Mouse (Mus musculus): ENCODE measurements at regions not wholly inside any gene's neighbourhood (a gene's known extent, or its start where the extent isn't known, plus 50 kb on each side); places are given as distances from the start of the nearest gene placed in this dataset.
"Not testable (repeated sequence)": the region's sequence is repeated elsewhere in the genome, so short reads cannot be mapped to it uniquely, and the experiment has no call there.

DNA sequence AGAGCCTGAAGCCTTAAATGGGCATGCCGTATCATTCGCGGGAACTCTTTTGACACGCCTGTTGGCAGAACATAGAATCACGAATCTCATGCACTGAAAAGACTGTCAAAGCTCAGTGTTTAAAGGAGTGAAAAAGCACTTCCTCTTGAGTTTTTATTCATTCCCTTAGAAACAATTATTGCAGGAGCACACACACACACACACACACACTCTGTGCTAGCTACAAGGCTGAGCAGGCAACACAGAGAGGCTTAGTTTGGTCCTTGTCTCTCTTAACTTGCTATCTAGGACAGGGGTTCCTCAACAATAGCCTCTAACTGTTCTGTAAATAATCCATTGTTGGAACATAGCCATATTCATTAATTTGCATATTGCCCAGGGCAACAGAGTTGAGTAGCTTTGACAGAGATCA is 58.8 kb upstream of the Atxn1 start:
- no peak for DNase-seq

DNA sequence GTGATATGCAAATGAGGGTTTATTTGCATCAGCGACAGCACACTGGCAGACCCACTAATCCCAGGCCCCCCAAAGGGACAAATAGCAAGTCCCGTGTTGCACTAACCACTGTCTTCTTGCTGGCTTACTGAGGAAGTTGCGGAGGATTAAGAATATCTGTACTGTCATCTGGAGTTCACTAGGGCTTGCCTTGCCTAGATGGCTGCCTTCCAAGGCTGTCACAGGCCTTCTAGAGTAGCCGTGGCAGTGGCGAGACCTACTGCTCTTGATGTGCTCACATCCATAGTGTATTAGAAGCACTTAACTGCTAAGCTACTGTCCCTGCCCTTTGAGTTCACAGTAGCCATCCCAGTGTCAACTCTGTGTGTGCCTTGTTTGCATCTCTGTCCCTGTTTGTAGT is 58.4 kb upstream of the Atxn1 start:
- no peak for DNase-seq

DNA sequence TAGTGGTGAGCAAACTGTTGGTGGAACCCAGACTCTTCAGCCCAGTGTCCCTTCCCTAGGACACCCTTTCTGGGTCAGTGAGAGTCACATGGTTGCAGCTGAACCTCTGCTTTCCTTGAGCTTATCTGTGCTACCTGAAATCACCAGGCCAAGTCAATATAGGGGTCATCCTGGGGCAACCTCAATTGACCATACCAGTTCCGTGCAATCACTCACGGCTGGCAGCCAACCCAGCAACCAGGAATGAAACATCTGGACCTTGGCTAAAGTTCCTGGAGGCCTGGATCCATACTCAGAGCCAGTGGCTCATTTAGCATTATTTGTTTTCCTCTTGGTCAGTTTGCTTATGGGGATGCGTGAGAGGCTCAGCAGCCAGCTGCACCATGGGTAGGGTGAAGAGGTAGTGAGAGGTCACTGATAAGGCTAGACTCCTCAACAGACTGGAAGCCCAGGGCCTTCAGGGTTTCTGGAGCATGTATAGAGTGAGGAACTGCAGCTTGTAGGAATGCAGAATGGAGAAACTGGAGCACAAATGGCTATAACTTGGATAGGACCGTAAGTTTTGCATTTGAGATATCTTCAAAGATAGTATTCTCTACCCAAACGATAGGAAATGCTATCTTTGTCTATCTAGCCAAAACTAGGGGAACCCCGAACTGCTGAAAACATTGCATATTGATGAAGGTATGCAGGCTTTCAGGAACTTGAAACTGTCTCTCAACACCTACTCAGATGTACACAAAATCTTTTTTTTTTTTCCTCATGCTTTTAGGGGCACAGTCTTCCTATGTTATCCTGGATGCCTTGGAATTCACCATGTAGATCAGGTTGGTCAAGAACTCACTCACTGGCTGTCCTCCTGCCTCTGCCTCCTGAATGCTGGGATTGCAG is 56.4 kb upstream of the Atxn1 start:
- DNase-seq = no peak

DNA sequence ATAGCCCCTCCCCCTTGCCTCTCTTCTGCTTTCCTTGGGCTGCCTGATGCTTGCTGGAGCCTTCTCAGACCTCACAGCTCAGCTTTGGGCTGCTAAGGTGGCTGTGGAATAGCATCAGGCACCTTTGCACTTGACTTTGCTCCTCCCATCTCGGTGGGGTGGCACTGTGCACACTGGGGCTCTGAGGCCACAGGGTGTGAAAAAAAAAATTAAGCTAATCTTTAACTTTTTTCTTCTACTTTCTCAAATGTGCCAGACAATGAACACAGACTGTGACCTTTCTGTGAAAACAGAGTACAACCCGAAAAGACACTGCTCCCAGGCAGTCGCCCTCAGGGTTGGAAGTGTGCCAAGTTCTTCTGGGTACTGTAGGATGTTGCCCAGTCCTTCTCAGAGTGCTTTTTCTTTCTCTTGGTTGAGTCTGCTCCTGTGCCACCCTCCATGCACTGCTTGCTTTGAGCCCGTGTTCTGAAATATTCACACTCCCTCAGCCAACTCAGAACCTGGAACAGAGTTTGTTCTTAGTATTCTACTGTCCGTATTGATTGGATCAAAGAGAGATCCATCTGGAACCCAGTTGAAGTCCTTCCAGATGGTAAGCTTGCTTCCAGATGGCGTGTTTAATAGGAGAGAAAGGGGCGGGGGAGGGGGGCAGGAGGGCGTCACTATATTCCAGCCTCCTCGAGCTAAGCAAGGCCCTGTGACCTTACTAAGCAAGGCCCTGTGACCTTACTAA is 54.8 kb upstream of the Atxn1 start:
- DNase-seq = peak; percentile 71

DNA sequence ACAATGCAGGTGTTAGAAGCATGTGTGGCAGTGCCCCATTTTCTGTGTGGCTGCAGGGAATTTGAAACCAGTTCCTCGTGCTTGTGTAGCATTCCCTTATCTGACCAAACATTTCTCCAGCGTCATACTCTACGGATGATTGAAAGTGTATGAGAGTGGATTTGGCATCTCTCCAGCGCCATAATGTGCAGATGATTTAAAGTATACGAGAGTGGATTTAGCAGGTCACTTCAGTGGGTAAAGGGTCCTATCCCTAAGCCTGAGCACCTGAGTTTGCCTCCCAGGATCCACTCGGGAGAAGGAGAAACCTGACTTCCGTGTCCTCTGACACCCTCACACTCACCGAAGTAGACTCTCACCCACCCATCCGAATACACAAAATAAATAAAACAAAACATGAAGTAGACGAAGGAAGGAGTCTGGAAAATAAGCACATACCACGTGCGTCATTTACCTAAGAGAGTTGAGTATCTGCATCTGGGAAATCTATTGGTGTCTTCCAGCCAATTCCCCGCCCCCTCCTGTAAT is 54.2 kb upstream of the Atxn1 start:
- DNase-seq = no peak

DNA sequence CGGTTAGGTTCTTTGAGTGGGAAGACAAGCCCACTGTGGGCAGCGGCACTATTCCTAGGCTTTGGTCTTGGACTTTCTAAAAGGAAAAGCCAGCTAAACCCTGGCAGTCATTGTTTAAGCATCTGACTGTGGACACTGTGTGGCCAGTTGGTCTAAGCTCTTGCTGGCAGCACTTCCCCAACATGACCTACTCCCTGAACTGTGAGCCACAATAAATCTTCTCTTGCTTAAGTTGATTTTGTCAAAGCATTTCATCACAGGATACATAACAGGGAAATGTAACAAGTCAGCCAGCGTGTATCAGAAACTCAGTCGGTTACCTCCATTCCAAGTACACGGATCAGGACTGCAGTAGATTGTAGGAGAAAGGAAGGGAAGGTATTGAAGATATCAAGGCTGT is 52.9 kb upstream of the Atxn1 start:
- DNase-seq = no peak

DNA sequence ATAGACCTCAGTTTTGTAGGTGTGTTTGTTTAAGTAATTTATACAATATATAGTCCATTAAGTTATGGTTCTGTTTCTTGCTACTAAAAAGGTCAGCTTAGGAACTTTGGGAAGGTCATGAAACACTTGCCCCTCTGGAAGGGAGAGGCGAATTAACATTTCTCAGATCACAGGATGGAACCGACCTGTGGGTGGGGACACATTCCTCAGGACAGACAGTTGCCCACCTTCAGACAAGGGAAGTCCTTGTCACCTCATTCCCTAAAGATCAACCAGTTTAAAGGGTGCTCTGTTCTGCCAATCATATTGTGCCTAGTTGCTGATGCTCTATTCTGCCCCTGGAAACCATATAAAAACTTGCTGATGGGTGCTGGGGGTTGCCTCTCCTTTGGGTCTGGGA is 52.2 kb upstream of the Atxn1 start:
- not testable (repeated sequence) for DNase-seq

DNA sequence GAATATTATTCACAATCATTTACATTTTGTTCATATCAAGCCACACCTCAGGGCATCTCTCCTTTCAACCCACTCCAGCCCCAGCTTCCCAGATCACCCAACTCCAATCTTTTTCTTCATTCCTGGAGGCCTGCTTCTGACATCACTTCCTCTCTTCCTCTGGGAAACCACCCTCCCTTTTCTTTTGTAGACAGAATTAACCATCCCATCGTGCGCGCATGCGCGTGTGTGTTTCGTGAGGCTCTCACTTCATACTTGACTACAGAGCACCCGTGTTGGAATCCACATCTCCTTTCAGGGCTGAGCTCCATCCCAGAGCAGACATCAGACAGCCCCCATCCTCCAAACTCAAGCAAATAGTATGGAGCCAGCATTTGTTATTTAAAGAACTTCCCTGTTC is 50.4 kb upstream of the Atxn1 start:
- no peak for DNase-seq

DNA sequence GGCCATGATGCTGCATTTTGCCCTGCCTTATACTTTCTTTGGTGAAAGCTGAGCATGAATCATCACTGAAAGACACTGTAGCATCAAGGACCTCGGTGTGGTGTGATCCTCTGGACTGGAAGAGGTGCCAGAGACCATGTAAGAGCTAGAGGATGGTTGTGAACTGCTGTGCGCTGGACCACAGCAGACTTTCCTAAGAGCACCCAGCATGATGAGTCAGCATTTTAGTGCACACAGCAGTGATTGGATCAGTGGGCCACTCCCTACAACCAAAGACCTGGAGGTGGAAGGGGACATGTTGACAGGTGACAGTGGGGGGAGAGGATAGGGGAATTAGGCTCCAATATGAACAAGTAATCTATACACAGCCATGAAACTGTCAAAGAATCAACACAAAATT is 49.8 kb upstream of the Atxn1 start:
- no peak for DNase-seq

Data from layer of hippocampus, adult 9-11 months (tissue).